Mouse (Mus musculus): Measurements from ENCODE around the gene Eef2k. TPM values are rescaled to one million over a fixed set of nuclear protein-coding genes. Genes with fewer than 3 reads are reported as not detected.

Eef2k gene
- total RNA-seq, 2 experiments from 2014 or later = 12.3 to 77.4 TPM

- peak; percentile 72 for ATAC-seq (replicated peaks; ENCODE audit: low FRiP score, poor library complexity, severe bottlenecking)
These were observed 498 bp downstream of the Eef2k start for GRCm38 (mm10) chr7:120843037-120843621.

- ATAC-seq (replicated peaks; ENCODE audit: low FRiP score, poor library complexity, severe bottlenecking) = peak; percentile 19
These were observed 1.3 kb downstream of the Eef2k start for GRCm38 (mm10) chr7:120843852-120844435.

- ATAC-seq (replicated peaks; ENCODE audit: low FRiP score, poor library complexity, severe bottlenecking) = no peak
These were observed 2.1 kb downstream of the Eef2k start for GRCm38 (mm10) chr7:120844689-120845088.

GRCm38 (mm10) chr7:120848831-120849512 lies 6.3 kb downstream of the Eef2k start:
- ATAC-seq (replicated peaks; ENCODE audit: low FRiP score, poor library complexity, severe bottlenecking) = no peak

GRCm38 (mm10) chr7:120850165-120850564 lies 7.5 kb downstream of the Eef2k start:
- no peak for ATAC-seq (replicated peaks; ENCODE audit: low FRiP score, poor library complexity, severe bottlenecking)

- ATAC-seq (replicated peaks; ENCODE audit: low FRiP score, poor library complexity, severe bottlenecking) = no peak
These were observed 17.2 kb downstream of the Eef2k start for GRCm38 (mm10) chr7:120859854-120860253.

GRCm38 (mm10) chr7:120860799-120861487 lies 18.3 kb downstream of the Eef2k start:
- no peak for ATAC-seq (replicated peaks; ENCODE audit: low FRiP score, poor library complexity, severe bottlenecking)

GRCm38 (mm10) chr7:120861488-120862047 lies 18.9 kb downstream of the Eef2k start:
- ATAC-seq (replicated peaks; ENCODE audit: low FRiP score, poor library complexity, severe bottlenecking) = peak; percentile 74

GRCm38 (mm10) chr7:120862196-120862595 lies 19.6 kb downstream of the Eef2k start:
- ATAC-seq (replicated peaks; ENCODE audit: low FRiP score, poor library complexity, severe bottlenecking) = no peak

GRCm38 (mm10) chr7:120862626-120863025 lies 20.0 kb downstream of the Eef2k start:
- ATAC-seq (replicated peaks; ENCODE audit: low FRiP score, poor library complexity, severe bottlenecking) = no peak

- ATAC-seq (replicated peaks; ENCODE audit: low FRiP score, poor library complexity, severe bottlenecking) = no peak
These were observed 20.8 kb downstream of the Eef2k start for GRCm38 (mm10) chr7:120863476-120863875.

- ATAC-seq (replicated peaks; ENCODE audit: low FRiP score, poor library complexity, severe bottlenecking) = peak; percentile 51
These were observed 22.5 kb downstream of the Eef2k start for GRCm38 (mm10) chr7:120865100-120865499.

GRCm38 (mm10) chr7:120865832-120866231 lies 23.2 kb downstream of the Eef2k start:
- ATAC-seq (replicated peaks; ENCODE audit: low FRiP score, poor library complexity, severe bottlenecking) = peak; percentile 88

- no peak for ATAC-seq (replicated peaks; ENCODE audit: low FRiP score, poor library complexity, severe bottlenecking)
These were observed 24.1 kb downstream of the Eef2k start for GRCm38 (mm10) chr7:120866684-120867083.

- ATAC-seq (replicated peaks; ENCODE audit: low FRiP score, poor library complexity, severe bottlenecking) = no peak
These were observed 25.1 kb downstream of the Eef2k start for GRCm38 (mm10) chr7:120867720-120868119.

- ATAC-seq (replicated peaks; ENCODE audit: low FRiP score, poor library complexity, severe bottlenecking) = no peak
These were observed 27.3 kb downstream of the Eef2k start for GRCm38 (mm10) chr7:120869883-120870282.

GRCm38 (mm10) chr7:120870431-120871008 lies 27.9 kb downstream of the Eef2k start:
- ATAC-seq (replicated peaks; ENCODE audit: low FRiP score, poor library complexity, severe bottlenecking) = no peak

GRCm38 (mm10) chr7:120873083-120873482 lies 30.5 kb downstream of the Eef2k start:
- ATAC-seq (replicated peaks; ENCODE audit: low FRiP score, poor library complexity, severe bottlenecking) = no peak

- no peak for ATAC-seq (replicated peaks; ENCODE audit: low FRiP score, poor library complexity, severe bottlenecking)
These were observed 31.4 kb downstream of the Eef2k start for GRCm38 (mm10) chr7:120874021-120874420.

Data from erythroblast, adult 5-6 weeks (primary cell).